Mouse (Mus musculus) embryonic facial prominence, embryonic 12.5 days (tissue): Measurements from ENCODE around the gene Hps6. TPM values are rescaled to one million over a fixed set of nuclear protein-coding genes. Genes with fewer than 3 reads are reported as not detected.

Experiments used
- ATAC-seq: fragments of 200-750 bp; cut with Nextera tagmentation; 2 replicates; pipeline ENCODE4 v1.8.0; 2017; ENCODE audit not compliant: insufficient number of reproducible peaks, insufficient read depth, low FRiP score, low TSS enrichment
- H3K27ac ChIP-seq: fragments of 300-500 bp; sonication (generic); 2 replicates; pipeline ENCODE4 v1.5.1; 2016; ENCODE audit warnings: mild to moderate bottlenecking
- H3K27me3 ChIP-seq: fragments of 300-500 bp; sonication (generic); 2 replicates; pipeline ENCODE4 v1.6.1; 2016; ENCODE audit warnings: mild to moderate bottlenecking, moderate library complexity
- H3K36me3 ChIP-seq: fragments of 300-500 bp; sonication (generic); 2 replicates; pipeline ENCODE4 v1.6.1; 2016; ENCODE audit warnings: mild to moderate bottlenecking
- H3K4me1 ChIP-seq: fragments of 300-500 bp; sonication (generic); 2 replicates; pipeline ENCODE4 v1.6.1; 2016
- H3K4me2 ChIP-seq: fragments of 300-500 bp; sonication (generic); replicated peaks from 2 replicates; pipeline ENCODE4 v1.6.1; 2016; ENCODE audit warnings: mild to moderate bottlenecking, moderate library complexity
- H3K4me3 ChIP-seq: fragments of 300-500 bp; sonication (generic); 2 replicates; pipeline ENCODE4 v1.5.1; 2016; ENCODE audit warnings: mild to moderate bottlenecking
- H3K9ac ChIP-seq: fragments of 300-500 bp; sonication (generic); 2 replicates; pipeline ENCODE4 v1.6.1; 2016; ENCODE audit warnings: mild to moderate bottlenecking, moderate library complexity
- H3K9me3 ChIP-seq: fragments of 300-500 bp; sonication (generic); 2 replicates; pipeline ENCODE4 v1.6.1; 2016; ENCODE audit warnings: mild to moderate bottlenecking, moderate library complexity
- WGBS: fragments of 180-500 bp; shearing (Covaris S2); methylation state at CpG from one replicate; pipeline ENCODE4 v1.1.7; 2016; 5-methylcytosine and 5-hydroxymethylcytosine counted together
- polyA plus RNA-seq: library from polyadenylated mRNA; unstranded; fragments of >200 nt; fragmentation: Nextera tagmentation; extraction: Ambion mirVana; gene quantifications from 2 replicates; pipeline ENCODE4 v1.2.1, GENCODE M21; 2016

The Hps6 gene
- polyA plus RNA-seq, 1 experiment from 2014 or later = 7.2 TPM

- 11% methylated on average over 7 of the region's 7 CpGs for WGBS
These were observed 38.1 kb downstream of the Hps6 start for GRCm38 (mm10) chr19:46041299-46041932.

GRCm38 (mm10) chr19:46041933-46042475 is 38.7 kb downstream of the Hps6 start:
- H3K4me1 ChIP-seq = peaks cover 67% of the 10 kb centered on the region
- ATAC-seq = peak; percentile 76

More at GRCm38 (mm10) chr19:46041299-46041932, 38.1 kb downstream of the Hps6 start:
- Histone ChIP-seq H3K27ac (peak overlapping the region; percentile 99), H3K4me1 (peaks cover 67% of the 10 kb centered on the region), H3K9me3 (no peaks in the 10 kb centered on the region), H3K9ac (peak overlapping the region; percentile 62), H3K4me2 (peak overlapping the region; percentile 86), H3K36me3 (peaks cover 3% of the 10 kb centered on the region), H3K27me3 (no peaks in the 10 kb centered on the region), H3K4me3 (peak overlapping the region; percentile 94)
- 0 out of 2 replicates have a peak, but pooled peaks have one; percentile 0 for ATAC-seq

GRCm38 (mm10) chr19:46042476-46043011 is 39.2 kb downstream of the Hps6 start:
- H3K9me3 ChIP-seq = no peaks in the 10 kb centered on the region
- peak overlapping the region; percentile 99 for H3K27ac ChIP-seq
- no peaks in the 10 kb centered on the region for H3K36me3 ChIP-seq
- peak overlapping the region; percentile 62 for H3K9ac ChIP-seq
- peak; percentile 32; the same call in 1 of the 2 replicates for ATAC-seq
- peak overlapping the region; percentile 94 for H3K4me3 ChIP-seq
- peaks cover 62% of the 10 kb centered on the region for H3K4me1 ChIP-seq
- no peaks in the 10 kb centered on the region for H3K27me3 ChIP-seq
- peak overlapping the region; percentile 86 for H3K4me2 ChIP-seq
- 3% methylated on average over 6 of the region's 6 CpGs for WGBS

More at GRCm38 (mm10) chr19:46041933-46042475, 38.7 kb downstream of the Hps6 start:
- Histone ChIP-seq H3K27me3 (no peaks in the 10 kb centered on the region), H3K36me3 (no peaks in the 10 kb centered on the region), H3K4me3 (peak overlapping the region; percentile 94), H3K27ac (peak overlapping the region; percentile 99), H3K9me3 (no peaks in the 10 kb centered on the region), H3K9ac (peak overlapping the region; percentile 62), H3K4me2 (peak overlapping the region; percentile 86)
- WGBS = 0% methylated on average over 13 of the region's 14 CpGs

GRCm38 (mm10) chr19:46043380-46043779 is 40.1 kb downstream of the Hps6 start:
- Histone ChIP-seq H3K27me3 (no peaks in the 10 kb centered on the region), H3K4me2 (peak overlapping the region; percentile 86), H3K27ac (peak overlapping the region; percentile 99), H3K4me3 (peak overlapping the region; percentile 94), H3K9ac (peak overlapping the region; percentile 99; the same call in 1 of the 2 replicates), H3K36me3 (no peaks in the 10 kb centered on the region), H3K9me3 (no peaks in the 10 kb centered on the region), H3K4me1 (peaks cover 56% of the 10 kb centered on the region)
- WGBS = 64% methylated on average over 7 of the region's 7 CpGs
- ATAC-seq = no peak

GRCm38 (mm10) chr19:46044271-46044992 is 41.1 kb downstream of the Hps6 start, which contains the start of gene Pprc1:
Gene Pprc1, plus strand, starts transcription at chr19:46044886.
- Histone ChIP-seq H3K9ac (peak within 1 kb of the TSS; percentile 99), H3K27ac (peak within 1 kb of the TSS; percentile 99), H3K4me2 (peak within 1 kb of the TSS; percentile 86), H3K27me3 (no peaks in the 10 kb centered on the region), H3K4me1 (peaks cover 56% of the 10 kb centered on the region), H3K4me3 (peak within 1 kb of the TSS; percentile 94), H3K36me3 (no peaks in the 10 kb centered on the region), H3K9me3 (no peaks in the 10 kb centered on the region)
- ATAC-seq = no peak
- 1% methylated on average over 34 of the region's 34 CpGs for WGBS

- WGBS = under 1% methylated on average over 78 of the region's 84 CpGs
- peak within 1 kb of the TSS; percentile 99 for H3K9ac ChIP-seq
- H3K27ac ChIP-seq = peak within 1 kb of the TSS; percentile 99
- H3K27me3 ChIP-seq = no peaks in the 10 kb centered on the region
- H3K4me2 ChIP-seq = peak within 1 kb of the TSS; percentile 86
- peak; percentile 48 for ATAC-seq
- H3K4me1 ChIP-seq = peaks cover 52% of the 10 kb centered on the region
- H3K9me3 ChIP-seq = no peaks in the 10 kb centered on the region
- H3K4me3 ChIP-seq = peak within 1 kb of the TSS; percentile 94
- no peaks in the 10 kb centered on the region for H3K36me3 ChIP-seq
These were observed 41.8 kb downstream of the Hps6 start, which contains the start of gene Ldb1 for GRCm38 (mm10) chr19:46044993-46045695. Gene Ldb1, minus strand, starts transcription at chr19:46045214.

GRCm38 (mm10) chr19:46045696-46046311 is 42.5 kb downstream of the Hps6 start:
- H3K4me1 ChIP-seq = peaks cover 45% of the 10 kb centered on the region
- peak overlapping the region; percentile 99 for H3K27ac ChIP-seq
- no peaks in the 10 kb centered on the region for H3K9me3 ChIP-seq
- H3K36me3 ChIP-seq = no peaks in the 10 kb centered on the region
- H3K4me3 ChIP-seq = peak overlapping the region; percentile 94
- H3K4me2 ChIP-seq = peak overlapping the region; percentile 86
- peak overlapping the region; percentile 99 for H3K9ac ChIP-seq
- 0% methylated on average over 7 of the region's 7 CpGs for whole genome bisulfite sequencing
- ATAC-seq = peak; percentile 25; the same call in 1 of the 2 replicates
- H3K27me3 ChIP-seq = no peaks in the 10 kb centered on the region

GRCm38 (mm10) chr19:46046621-46047025 is 43.3 kb downstream of the Hps6 start:
- Histone ChIP-seq H3K9me3 (no peaks in the 10 kb centered on the region), H3K4me1 (peaks cover 37% of the 10 kb centered on the region), H3K4me2 (peak overlapping the region; percentile 86), H3K9ac (no peak overlapping the region), H3K36me3 (no peaks in the 10 kb centered on the region), H3K27me3 (no peaks in the 10 kb centered on the region), H3K27ac (peak overlapping the region; percentile 99), H3K4me3 (no peak overlapping the region)
- 4% methylated on average over 10 of the region's 10 CpGs for WGBS
- no peak for ATAC-seq

GRCm38 (mm10) chr19:46047426-46047825 is 44.1 kb downstream of the Hps6 start:
- H3K4me2 ChIP-seq = no peak overlapping the region
- no peaks in the 10 kb centered on the region for H3K27me3 ChIP-seq
- H3K9ac ChIP-seq = no peak overlapping the region
- no peaks in the 10 kb centered on the region for H3K9me3 ChIP-seq
- H3K4me3 ChIP-seq = no peak overlapping the region
- no peaks in the 10 kb centered on the region for H3K36me3 ChIP-seq
- ATAC-seq = no peak
- H3K4me1 ChIP-seq = peaks cover 29% of the 10 kb centered on the region
- no peak overlapping the region for H3K27ac ChIP-seq
- WGBS = 23% methylated on average over 2 of the region's 2 CpGs

GRCm38 (mm10) chr19:46049129-46049528 is 45.8 kb downstream of the Hps6 start:
- no peak overlapping the region for H3K4me3 ChIP-seq
- H3K36me3 ChIP-seq = no peaks in the 10 kb centered on the region
- H3K4me1 ChIP-seq = peaks cover 12% of the 10 kb centered on the region
- no peaks in the 10 kb centered on the region for H3K9me3 ChIP-seq
- H3K9ac ChIP-seq = no peak overlapping the region
- no peaks in the 10 kb centered on the region for H3K27me3 ChIP-seq
- H3K4me2 ChIP-seq = no peak overlapping the region
- H3K27ac ChIP-seq = no peak overlapping the region
- no peak for ATAC-seq
- WGBS = 58% methylated on average over 4 of the region's 4 CpGs

- H3K4me2 ChIP-seq = no peak overlapping the region
- H3K27me3 ChIP-seq = no peaks in the 10 kb centered on the region
- WGBS = 81% methylated on average over 2 of the region's 2 CpGs
- H3K4me3 ChIP-seq = no peak overlapping the region
- H3K9me3 ChIP-seq = no peaks in the 10 kb centered on the region
- H3K9ac ChIP-seq = no peak overlapping the region
- no peak for ATAC-seq
- H3K36me3 ChIP-seq = no peaks in the 10 kb centered on the region
- peaks cover 12% of the 10 kb centered on the region for H3K4me1 ChIP-seq
- H3K27ac ChIP-seq = no peak overlapping the region
These were observed 47.2 kb downstream of the Hps6 start for GRCm38 (mm10) chr19:46050462-46050861.
